Mouse (Mus musculus) 416B (cell line): Measurements from ENCODE around the gene Comt.

Source experiments
- DNase-seq: peaks from one replicate; pipeline ENCODE4 v3.0.0; 2011; ENCODE audit warnings: low read depth

Comt gene

GRCm38 (mm10) chr16:18433341-18433920 lies 6.8 kb upstream of the Comt start:
- no peak for DNase-seq

- no peak for DNase-seq
Measured at GRCm38 (mm10) chr16:18430641-18431212, 4.1 kb upstream of the Comt start.

GRCm38 (mm10) chr16:18429641-18430040 lies 3.0 kb upstream of the Comt start:
- DNase-seq: no peak

- no peak for DNase-seq
Measured at GRCm38 (mm10) chr16:18428516-18429042, 1.9 kb upstream of the Comt start.

- DNase-seq: no peak
Measured at GRCm38 (mm10) chr16:18428011-18428515, 1.4 kb upstream of the Comt start.

GRCm38 (mm10) chr16:18426215-18426791 lies 349 bp downstream of the Comt start, which contains the start of gene Txnrd2:
Txnrd2 (plus strand) TSS chr16:18426384.
- DNase-seq: peak; percentile 69

- DNase-seq: peak; percentile 39
Measured at GRCm38 (mm10) chr16:18425475-18426214, 1.0 kb downstream of the Comt start.

- DNase-seq: no peak
Measured at GRCm38 (mm10) chr16:18424364-18425045, 2.1 kb downstream of the Comt start.

GRCm38 (mm10) chr16:18423915-18424265 lies 2.8 kb downstream of the Comt start:
- DNase-seq: no peak

- no peak for DNase-seq
Measured at GRCm38 (mm10) chr16:18423203-18423914, 3.3 kb downstream of the Comt start.

- DNase-seq: no peak
Measured at GRCm38 (mm10) chr16:18420571-18420970, 6.1 kb downstream of the Comt start.

GRCm38 (mm10) chr16:18419603-18420026 lies 7.0 kb downstream of the Comt start:
- peak; percentile 46 for DNase-seq

- DNase-seq: no peak
Measured at GRCm38 (mm10) chr16:18418756-18419602, 7.7 kb downstream of the Comt start.

- no peak for DNase-seq
Measured at GRCm38 (mm10) chr16:18417491-18417890, 9.2 kb downstream of the Comt start.

GRCm38 (mm10) chr16:18416837-18417236 lies 9.8 kb downstream of the Comt start:
- no peak for DNase-seq

- peak; percentile 35 for DNase-seq
Measured at GRCm38 (mm10) chr16:18416094-18416761, 10.4 kb downstream of the Comt start.

- DNase-seq: peak; percentile 18
Measured at GRCm38 (mm10) chr16:18413032-18413816, 13.4 kb downstream of the Comt start.

- DNase-seq: no peak
Measured at GRCm38 (mm10) chr16:18411802-18412476, 14.7 kb downstream of the Comt start.
